Mouse (Mus musculus) stomach, postnatal 0 days (tissue): ENCODE results near the gene Lrrc2. TPM values are rescaled to one million over a fixed set of nuclear protein-coding genes. Genes with fewer than 3 reads are reported as not detected.

Source experiments
- ATAC-seq: fragments of 200-750 bp; cut with Nextera tagmentation; 2 replicates; pipeline ENCODE4 v1.8.0; 2017; ENCODE audit not compliant: low FRiP score, low TSS enrichment
- DNase-seq: peaks from one replicate; pipeline ENCODE4 v3.0.0-alpha.2; 2016; ENCODE audit warnings: low spot score
- H3K27ac ChIP-seq: fragments of 300-500 bp; sonication (generic); replicated peaks from 2 replicates; pipeline ENCODE4 v1.5.1; 2014; ENCODE audit warnings: mild to moderate bottlenecking, control low read depth
- H3K27me3 ChIP-seq: fragments of 300-500 bp; sonication (generic); 2 replicates; pipeline ENCODE4 v1.6.1; 2014; ENCODE audit warnings: low read length; ENCODE audit not compliant: control insufficient read depth, insufficient read depth
- H3K36me3 ChIP-seq: fragments of 300-500 bp; sonication (generic); 2 replicates; pipeline ENCODE4 v1.6.1; 2014; ENCODE audit warnings: low read length, mixed read lengths; ENCODE audit not compliant: control insufficient read depth, insufficient read depth
- H3K4me1 ChIP-seq: fragments of 300-500 bp; sonication (generic); replicated peaks from 2 replicates; pipeline ENCODE4 v1.6.1; 2014; ENCODE audit warnings: antibody characterized with exemption; ENCODE audit not compliant: control insufficient read depth, insufficient read depth
- H3K4me2 ChIP-seq: fragments of 300-500 bp; sonication (generic); replicated peaks from 2 replicates; pipeline ENCODE4 v1.6.1; 2014; ENCODE audit warnings: low read depth, mild to moderate bottlenecking, control low read depth, moderate library complexity
- H3K4me3 ChIP-seq: fragments of 300-500 bp; sonication (generic); 2 replicates; pipeline ENCODE4 v1.5.1; 2014; ENCODE audit warnings: low read depth, low read length, control low read depth
- H3K9ac ChIP-seq: fragments of 300-500 bp; sonication (generic); 2 replicates; pipeline ENCODE4 v1.6.1; 2014; ENCODE audit warnings: mild to moderate bottlenecking, low read length, control low read depth, mixed read lengths
- H3K9me3 ChIP-seq: fragments of 300-500 bp; sonication (generic); 2 replicates; pipeline ENCODE4 v1.6.1; 2016; ENCODE audit warnings: low read length; ENCODE audit not compliant: control insufficient read depth
- CTCF ChIP-seq: IDR thresholded peaks from 2 replicates; pipeline ENCODE4 v1.5.1; 2016; ENCODE audit warnings: antibody characterized with exemption, low read depth, mild to moderate bottlenecking, moderate library complexity
- EP300 ChIP-seq: optimal IDR thresholded peaks from 2 replicates; pipeline ENCODE3; 2016; ENCODE audit warnings: antibody characterized with exemption
- WGBS: fragments of 180-500 bp; shearing (Covaris S2); extraction: QIAGEN DNeasy Blood & Tissue Kit; methylation state at CpG from one replicate; pipeline ENCODE4 v1.1.7; 2014; 5-methylcytosine and 5-hydroxymethylcytosine counted together
- polyA plus RNA-seq: library from polyadenylated mRNA; unstranded; fragments of >200 nt; fragmentation: Nextera tagmentation; extraction: Ambion mirVana; gene quantifications from 2 replicates; pipeline ENCODE4 v1.2.1, GENCODE M21; 2015

Gene Lrrc2
- polyA plus RNA-seq, 1 experiment from 2014 or later: 0.08 TPM

DNA sequence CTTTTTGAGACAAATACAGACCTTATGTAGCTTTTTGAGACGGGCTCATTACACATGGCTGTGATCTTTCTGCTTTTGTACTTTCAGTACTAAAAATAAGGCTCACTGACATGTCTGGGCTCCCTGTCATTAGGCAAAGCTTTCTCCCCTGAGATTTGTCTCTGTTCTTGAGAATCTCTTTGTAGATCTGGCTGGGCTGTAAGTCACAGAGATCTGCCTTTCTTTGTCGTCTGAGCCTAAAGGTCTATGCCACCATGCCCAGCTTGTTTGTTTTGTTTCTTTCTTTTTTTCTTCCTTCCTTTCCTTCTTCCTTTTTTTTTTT, 14.5 kb downstream of the Lrrc2 start:
- Histone ChIP-seq H3K4me1 (no peaks in the 10 kb centered on the region), H3K4me3 (no peak overlapping the region)
- DNase-seq: no peak

DNA sequence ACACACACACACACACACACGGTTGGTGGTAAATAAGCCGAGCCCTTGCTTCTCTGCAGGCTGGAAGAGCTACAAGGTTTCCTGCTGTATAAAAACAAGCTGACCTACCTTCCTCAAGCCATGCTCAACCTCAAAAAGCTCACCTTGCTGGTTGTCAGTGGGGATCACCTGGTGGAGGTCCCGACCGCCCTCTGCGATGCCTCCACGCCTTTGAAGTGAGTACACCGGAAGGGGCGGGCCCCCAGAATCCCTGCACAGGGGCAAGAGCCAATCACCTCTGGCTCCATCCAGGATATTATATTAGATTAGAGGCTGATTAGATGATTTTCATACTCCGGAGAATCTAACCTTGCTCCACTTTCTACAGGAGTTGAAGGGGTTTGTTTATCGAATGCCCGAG, 28.1 kb downstream of the Lrrc2 start:
- WGBS: 87% methylated on average over 11 of the region's 11 CpGs
- ATAC-seq: no peak
- TF ChIP-seq EP300: no peak
- TF ChIP-seq CTCF: no peak
- no peaks in the 10 kb centered on the region for H3K36me3 ChIP-seq
- no peaks in the 10 kb centered on the region for H3K9me3 ChIP-seq
- no peak overlapping the region for H3K4me2 ChIP-seq
- H3K9ac ChIP-seq: no peak overlapping the region
- H3K27ac ChIP-seq: no peak overlapping the region
- H3K4me1 ChIP-seq: no peaks in the 10 kb centered on the region
- no peaks in the 10 kb centered on the region for H3K27me3 ChIP-seq
- H3K4me3 ChIP-seq: no peak overlapping the region
- no peak for DNase-seq

More for the DNA sequence above, 14.5 kb downstream of the Lrrc2 start:
- Histone ChIP-seq H3K36me3 (no peaks in the 10 kb centered on the region), H3K9ac (no peak overlapping the region), H3K27ac (no peak overlapping the region), H3K27me3 (no peaks in the 10 kb centered on the region), H3K9me3 (no peaks in the 10 kb centered on the region), H3K4me2 (no peak overlapping the region)
- 53% methylated on average over 2 of the region's 2 CpGs for WGBS
- no peak for ATAC-seq
- TF ChIP-seq EP300 (no peak), CTCF (no peak)

DNA sequence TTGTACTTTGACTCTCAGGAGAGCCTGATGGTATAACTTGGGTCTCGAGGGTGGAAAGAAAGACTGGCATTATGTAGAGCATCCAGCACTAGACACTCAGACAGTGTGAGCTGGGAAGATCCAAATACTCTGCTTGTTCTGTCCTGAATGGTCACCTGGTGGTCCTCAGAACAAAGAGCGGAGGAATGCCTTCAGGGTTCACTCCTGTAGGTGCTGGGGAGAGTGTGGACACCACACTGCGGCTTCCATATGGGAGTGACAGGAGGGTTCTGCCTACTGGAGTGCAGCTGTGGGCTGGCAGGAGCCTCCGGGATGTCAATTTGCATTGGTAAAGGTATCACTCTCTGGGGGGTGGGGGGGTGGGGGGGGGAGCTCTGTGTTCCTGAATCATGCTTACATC, 31.0 kb downstream of the Lrrc2 start:
- Histone ChIP-seq H3K9me3 (no peaks in the 10 kb centered on the region), H3K4me3 (no peak overlapping the region), H3K27ac (no peak overlapping the region), H3K27me3 (no peaks in the 10 kb centered on the region), H3K4me2 (no peak overlapping the region), H3K9ac (no peak overlapping the region), H3K4me1 (no peaks in the 10 kb centered on the region), H3K36me3 (no peaks in the 10 kb centered on the region)
- WGBS: 68% methylated on average over 4 of the region's 4 CpGs
- no peak for TF ChIP-seq CTCF
- no peak for TF ChIP-seq EP300
- no peak for DNase-seq
- ATAC-seq: no peak

DNA sequence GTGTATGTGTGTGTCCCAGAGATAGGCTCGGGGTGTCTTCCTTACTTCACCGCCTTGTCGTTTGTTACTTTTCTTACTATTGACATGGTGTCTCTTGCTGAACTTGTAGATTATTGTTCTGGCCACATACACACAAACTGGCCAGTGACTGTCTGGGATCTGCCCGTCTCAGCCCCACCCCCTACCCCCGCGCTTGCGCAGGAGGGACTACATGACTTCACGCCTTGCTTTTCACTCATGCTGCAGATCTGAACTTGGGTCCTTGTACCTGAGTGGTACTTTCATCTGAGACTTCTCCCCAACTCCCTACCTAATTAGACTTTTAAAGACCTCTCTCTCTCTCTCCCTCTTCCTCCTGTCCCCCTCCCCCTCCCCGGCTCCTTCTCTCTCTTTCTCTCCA, 32.8 kb downstream of the Lrrc2 start:
- no peak for ATAC-seq
- Histone ChIP-seq H3K9me3 (no peaks in the 10 kb centered on the region), H3K27ac (no peak overlapping the region), H3K4me2 (no peak overlapping the region), H3K27me3 (no peaks in the 10 kb centered on the region), H3K4me3 (no peak overlapping the region), H3K4me1 (no peaks in the 10 kb centered on the region), H3K36me3 (no peaks in the 10 kb centered on the region), H3K9ac (no peak overlapping the region)
- TF ChIP-seq EP300 (no peak), CTCF (no peak)
- WGBS: 89% methylated on average over 9 of the region's 9 CpGs
- DNase-seq: no peak

DNA sequence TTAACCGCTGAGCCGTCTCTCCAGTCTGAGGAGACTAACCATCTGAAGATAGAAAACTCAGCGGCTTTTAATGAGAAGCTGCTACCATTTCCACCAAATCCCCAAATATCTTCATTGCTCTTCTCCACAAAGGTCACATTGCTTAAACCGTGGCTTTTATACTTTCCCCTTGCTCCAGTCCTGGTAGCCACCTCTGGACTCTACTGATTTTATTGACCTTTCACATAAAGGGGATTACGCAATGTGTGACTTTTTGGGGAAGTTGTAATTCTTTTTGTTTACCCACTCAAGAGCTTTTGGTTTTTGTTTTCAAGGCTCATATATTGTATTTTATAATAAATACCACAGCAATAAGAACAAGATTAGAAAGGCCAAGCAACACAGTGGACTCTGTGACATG, 34.2 kb downstream of the Lrrc2 start:
- Histone ChIP-seq H3K9me3 (no peaks in the 10 kb centered on the region), H3K27ac (no peak overlapping the region), H3K4me3 (no peak overlapping the region), H3K9ac (no peak overlapping the region), H3K4me2 (no peak overlapping the region), H3K27me3 (no peaks in the 10 kb centered on the region), H3K4me1 (no peaks in the 10 kb centered on the region), H3K36me3 (no peaks in the 10 kb centered on the region)
- DNase-seq (no peak), ATAC-seq (no peak)
- WGBS: 90% methylated on average over 5 of the region's 5 CpGs
- no peak for TF ChIP-seq EP300

DNA sequence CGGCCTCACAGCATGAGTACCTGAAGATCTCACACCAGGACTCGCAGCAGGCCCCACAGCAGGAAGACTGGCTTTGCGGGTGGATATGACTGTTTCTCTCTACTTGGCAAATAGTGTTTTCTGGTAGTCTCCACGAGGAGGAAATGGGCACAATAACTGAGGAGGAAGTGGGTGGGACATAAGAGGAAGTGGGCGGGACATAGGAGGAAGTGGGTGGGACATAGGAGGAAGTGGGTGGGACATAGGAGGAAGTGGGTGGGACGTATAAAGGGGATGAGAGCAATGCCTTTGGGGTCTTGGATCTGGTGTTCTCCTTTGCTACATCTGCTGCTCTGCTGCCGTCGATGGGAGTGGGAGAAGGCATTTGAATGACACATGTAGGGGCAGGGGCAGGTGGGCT, 34.6 kb downstream of the Lrrc2 start:
- Histone ChIP-seq H3K36me3 (no peaks in the 10 kb centered on the region), H3K27ac (no peak overlapping the region), H3K27me3 (no peaks in the 10 kb centered on the region), H3K9ac (no peak overlapping the region), H3K4me3 (no peak overlapping the region), H3K4me1 (no peaks in the 10 kb centered on the region), H3K9me3 (no peaks in the 10 kb centered on the region), H3K4me2 (no peak overlapping the region)
- DNase-seq (no peak), ATAC-seq (no peak)
- WGBS: 87% methylated on average over 8 of the region's 8 CpGs
- TF ChIP-seq CTCF (no peak), EP300 (no peak)

DNA sequence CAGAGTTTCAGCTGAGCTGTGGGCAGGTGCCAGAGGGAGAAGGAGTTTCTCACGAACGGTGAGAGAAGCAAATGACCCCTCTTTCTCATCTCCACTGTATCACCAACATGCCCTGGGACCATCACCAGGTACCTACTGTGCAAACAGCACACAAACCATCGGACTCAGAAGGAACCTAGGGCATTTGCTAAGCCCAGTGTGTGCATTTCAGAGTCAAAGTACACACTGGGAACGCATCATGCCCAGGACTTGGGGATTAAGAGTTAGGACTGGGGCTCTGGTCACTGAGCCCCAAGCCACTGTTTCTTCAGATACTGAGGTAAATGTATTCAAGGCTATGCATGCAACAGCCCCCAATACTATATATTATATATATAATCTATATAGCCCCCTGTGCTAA, 36.0 kb downstream of the Lrrc2 start:
- Histone ChIP-seq H3K9me3 (no peaks in the 10 kb centered on the region), H3K4me2 (no peak overlapping the region), H3K4me1 (no peaks in the 10 kb centered on the region), H3K4me3 (no peak overlapping the region), H3K36me3 (no peaks in the 10 kb centered on the region), H3K27ac (no peak overlapping the region), H3K27me3 (no peaks in the 10 kb centered on the region), H3K9ac (no peak overlapping the region)
- no peak for DNase-seq
- TF ChIP-seq EP300 (no peak), CTCF (no peak)
- WGBS: 56% methylated on average over 4 of the region's 4 CpGs
- no peak for ATAC-seq
